Mouse (Mus musculus): Measurements from ENCODE around the gene Poldip3.

GRCm38 (mm10) chr15:83134671-83135070, 14.5 kb downstream of the Poldip3 start:
- TF ChIP-seq CTCF (IDR thresholded peaks at IDR 0.05; ENCODE audit: control insufficient read depth, insufficient read depth, low read length) (no peak), POLR2A (IDR thresholded peaks at IDR 0.05; ENCODE audit: borderline replicate concordance, control insufficient read depth, low read depth, low read length) (no peak)
